Mouse (Mus musculus) adrenal gland, adult 8-10 months (tissue): ENCODE measurements around the gene Ntng1. TPM values are rescaled to one million over a fixed set of nuclear protein-coding genes. Genes with fewer than 3 reads are reported as not detected.

ENCODE experiments used
- DNase-seq: peaks from one replicate; pipeline ENCODE4 v3.0.0; 2022
- total RNA-seq, 4 experiments: library from RNA; stranded (reverse); gene quantifications; 2 replicates each; pipeline ENCODE4 v1.2.4; 2022

Gene Ntng1
- 1 to 10 TPM; 2.5 to 4.9 (median 3.4) TPM for total RNA-seq

- no peak for DNase-seq
Observed at GRCm38 (mm10) chr3:110143206-110144061, at the start of gene Ntng1. Gene Ntng1 (minus strand): TSS chr3:110144011.

- no peak for DNase-seq
Observed at GRCm38 (mm10) chr3:110187401-110187948, 43.7 kb upstream of the Ntng1 start.

GRCm38 (mm10) chr3:110149089-110149488, 5.3 kb upstream of the Ntng1 start:
- no peak for DNase-seq

- no peak for DNase-seq
Observed at GRCm38 (mm10) chr3:110144301-110145055, 667 bp upstream of the Ntng1 start.

- DNase-seq = no peak
Observed at GRCm38 (mm10) chr3:110142314-110143205, 1.3 kb downstream of the Ntng1 start.

GRCm38 (mm10) chr3:110141351-110142302, 2.2 kb downstream of the Ntng1 start:
- no peak for DNase-seq

- DNase-seq = no peak
Observed at GRCm38 (mm10) chr3:110136115-110136514, 7.7 kb downstream of the Ntng1 start.

GRCm38 (mm10) chr3:110133150-110133549, 10.7 kb downstream of the Ntng1 start:
- no peak for DNase-seq

- no peak for DNase-seq
Observed at GRCm38 (mm10) chr3:110132289-110132688, 11.5 kb downstream of the Ntng1 start.

- no peak for DNase-seq
Observed at GRCm38 (mm10) chr3:110131043-110131891, 12.5 kb downstream of the Ntng1 start.

GRCm38 (mm10) chr3:110129607-110130006, 14.2 kb downstream of the Ntng1 start:
- DNase-seq = no peak

- no peak for DNase-seq
Observed at GRCm38 (mm10) chr3:110105982-110106381, 37.8 kb downstream of the Ntng1 start.

- DNase-seq = no peak
Observed at GRCm38 (mm10) chr3:110094407-110094806, 49.4 kb downstream of the Ntng1 start.

GRCm38 (mm10) chr3:110094003-110094402, 49.8 kb downstream of the Ntng1 start:
- DNase-seq = no peak

GRCm38 (mm10) chr3:110092521-110092920, 51.3 kb downstream of the Ntng1 start:
- DNase-seq = no peak

GRCm38 (mm10) chr3:110087189-110087588, 56.6 kb downstream of the Ntng1 start:
- no peak for DNase-seq

- DNase-seq = no peak
Observed at GRCm38 (mm10) chr3:110085336-110085735, 58.5 kb downstream of the Ntng1 start.

- no peak for DNase-seq
Observed at GRCm38 (mm10) chr3:110064709-110065256, 79.0 kb downstream of the Ntng1 start.

- DNase-seq = no peak
Observed at GRCm38 (mm10) chr3:110055915-110056314, 87.9 kb downstream of the Ntng1 start.

- no peak for DNase-seq
Observed at GRCm38 (mm10) chr3:110055433-110055832, 88.4 kb downstream of the Ntng1 start.
